In the genomic region with DNA sequence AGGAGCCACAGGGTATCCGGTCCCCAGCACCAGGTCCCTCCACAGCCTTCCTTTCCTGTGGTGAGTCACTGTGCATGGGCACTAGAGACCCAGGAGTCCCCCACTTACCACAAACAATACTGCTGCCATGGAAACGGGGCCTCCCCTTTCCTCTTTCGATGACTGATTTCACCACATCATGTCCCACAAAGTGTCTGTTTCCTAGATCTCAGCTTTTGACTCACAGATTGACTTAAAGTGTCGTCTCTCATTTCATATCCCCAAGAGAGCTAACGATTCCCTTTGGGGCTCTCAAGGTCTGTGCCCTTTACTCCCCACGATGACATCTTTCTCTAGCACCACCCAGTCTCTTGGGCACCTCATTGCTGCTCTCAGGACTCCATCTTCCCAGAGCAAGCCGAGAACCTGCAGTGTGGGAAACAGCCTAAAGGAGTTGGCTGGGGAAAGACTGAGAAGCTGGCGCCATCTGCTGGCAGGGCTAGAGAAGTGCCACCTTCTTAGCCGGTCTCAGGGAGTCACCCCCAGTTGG, we compare ENCODE assay signal across 7 mouse cellular contexts. TPM values are rescaled to one million over a fixed set of nuclear protein-coding genes. Genes with fewer than 3 reads are reported as not detected.
A peak's percentile ranks its signal among the peaks of the same experiment; 100 is the strongest.
DNase-seq lines count a peak whose midpoint lies in the region; TF ChIP-seq lines count a peak whose summit lies in the region.

No protein-coding gene starts in this region.

- no peak overlapping the region for H3K27ac ChIP-seq in cortical plate, adult 2 months (ENCODE audit: insufficient read depth, low read length)
- H3K27ac ChIP-seq in heart, embryonic 10.5 days = peak overlapping the region; percentile 69; the same call in 1 of the 2 replicates

- 28% methylated on average over 9 of the region's 9 CpGs for WGBS in heart, embryonic 10.5 days

- H3K36me3 ChIP-seq in heart, embryonic 10.5 days = peaks cover 24% of the 10 kb centered on the region

- H3K27me3 ChIP-seq in heart, embryonic 10.5 days (ENCODE audit: insufficient read depth, poor library complexity, severe bottlenecking) = no peaks in the 10 kb centered on the region

- peak; percentile 90 for TF ChIP-seq CTCF in cortical plate, adult 2 months (IDR thresholded peaks at IDR 0.05; ENCODE audit: extremely low read depth, insufficient read depth, low read length)

- no peak overlapping the region for H3K4me3 ChIP-seq in cortical plate, adult 2 months (ENCODE audit: insufficient read depth, low read length)
- H3K4me3 ChIP-seq in heart, embryonic 10.5 days = no peak overlapping the region

- no peaks in the 10 kb centered on the region for H3K4me1 ChIP-seq in cortical plate, adult 2 months (ENCODE audit: control insufficient read depth, insufficient read depth, low read length)
- H3K4me1 ChIP-seq in heart, embryonic 10.5 days = peaks cover 13% of the 10 kb centered on the region

- TF ChIP-seq POLR2A in cortical plate, adult 2 months (IDR thresholded peaks at IDR 0.05; ENCODE audit: extremely low read depth, insufficient read depth, low read length) = no peak

- H3K9me3 ChIP-seq in heart, embryonic 10.5 days = no peaks in the 10 kb centered on the region

- peak; percentile 89 for DNase-seq in CD4-positive, CD25-positive, alpha-beta regulatory T cell, adult 2 months (ENCODE audit: low read depth, low spot score)
- peak; percentile 82 for DNase-seq in MN1 (ENCODE audit: low spot score)
- DNase-seq in heart, embryonic 10.5 days (ENCODE audit: low spot score) = peak; percentile 89
- DNase-seq in layer of hippocampus, adult 9-11 months = peak; percentile 49
- peak; percentile 74 for DNase-seq in lung, postnatal 14 days
- peak; percentile 64 for DNase-seq in right cerebral cortex, postnatal 25 days

RNA-seq across cellular contexts. Expression of a gene that starts 10.3 kb away (rescaled TPM):
- polyA plus RNA-seq in cortical plate, adult 2 months (2012; rRNA removed) = 1.5 TPM in 2 replicates
- polyA plus RNA-seq in heart, embryonic 10.5 days (2016; fragmentation: Nextera tagmentation; extraction: Ambion mirVana) = 11.6 and 22.8 TPM in 2 replicates

RNA-seq across cellular contexts. Expression of a gene that starts 12.1 kb away (rescaled TPM):
- 64.7 and 70.6 TPM in 2 replicates for polyA plus RNA-seq in cortical plate, adult 2 months (2012; rRNA removed)
- 57.7 and 80.7 TPM in 2 replicates for polyA plus RNA-seq in heart, embryonic 10.5 days (2016; fragmentation: Nextera tagmentation; extraction: Ambion mirVana)

RNA-seq across cellular contexts. Expression of a gene that starts 26.2 kb away (rescaled TPM):
- 0.13 and 0.36 TPM in 2 replicates for polyA plus RNA-seq in cortical plate, adult 2 months (2012; rRNA removed)
- 1.1 and 1.6 TPM in 2 replicates for polyA plus RNA-seq in heart, embryonic 10.5 days (2016; fragmentation: Nextera tagmentation; extraction: Ambion mirVana)

RNA-seq across cellular contexts. Expression of a gene that starts 31.0 kb away (rescaled TPM):
- polyA plus RNA-seq in cortical plate, adult 2 months (2012; rRNA removed) = 126 and 133 TPM in 2 replicates
- polyA plus RNA-seq in heart, embryonic 10.5 days (2016; fragmentation: Nextera tagmentation; extraction: Ambion mirVana) = 154 and 190 TPM in 2 replicates

RNA-seq across cellular contexts. Expression of a gene that starts 31.7 kb away (rescaled TPM):
- 103 and 110 TPM in 2 replicates for polyA plus RNA-seq in cortical plate, adult 2 months (2012; rRNA removed)
- polyA plus RNA-seq in heart, embryonic 10.5 days (2016; fragmentation: Nextera tagmentation; extraction: Ambion mirVana) = 49.5 and 62.2 TPM in 2 replicates
